Mouse (Mus musculus) monocyte, adult 2 months (primary cell): ENCODE measurements around the gene Gm21663.
"Not testable (repeated sequence)": the region's sequence is repeated elsewhere in the genome, so short reads cannot be mapped to it uniquely, and the experiment has no call there.

ENCODE experiments used
- DNase-seq, 2 experiments: peaks; one replicate each; pipeline ENCODE4 v3.0.0; 2022; ENCODE audit warnings: low spot score in 2 of 2, low read depth in 1 of 2

Gene Gm21663

GRCm38 (mm10) chr5:25942281-25942680, at the start of gene Gm21663:
Gene Gm21663 (minus strand): TSS chr5:25942381.
- DNase-seq: not testable (repeated sequence)

- not testable (repeated sequence) for DNase-seq
These were observed 46.4 kb upstream of the Gm21663 start, which contains the start of gene Gm21698 for GRCm38 (mm10) chr5:25988550-25988949. Gene Gm21698 (minus strand): TSS chr5:25988650.

- not testable (repeated sequence) for DNase-seq
These were observed 30.4 kb upstream of the Gm21663 start, which contains the start of gene Gm21680 for GRCm38 (mm10) chr5:25972563-25972962. Gene Gm21680 (minus strand): TSS chr5:25972663.

GRCm38 (mm10) chr5:25957050-25957449, 14.9 kb upstream of the Gm21663 start:
- DNase-seq: not testable (repeated sequence)

- DNase-seq: not testable (repeated sequence)
These were observed 14.4 kb upstream of the Gm21663 start for GRCm38 (mm10) chr5:25956611-25957010.

GRCm38 (mm10) chr5:25954317-25954716, 12.1 kb upstream of the Gm21663 start, which contains the start of gene Gm21671:
Gene Gm21671 (minus strand): TSS chr5:25954417.
- not testable (repeated sequence) for DNase-seq

- DNase-seq: not testable (repeated sequence)
These were observed 3.2 kb upstream of the Gm21663 start for GRCm38 (mm10) chr5:25945391-25945790.

- no peak for DNase-seq
These were observed 50.9 kb downstream of the Gm21663 start for GRCm38 (mm10) chr5:25891321-25891720.

- DNase-seq: no peak
These were observed 52.3 kb downstream of the Gm21663 start for GRCm38 (mm10) chr5:25889746-25890382.

- no peak for DNase-seq
These were observed 55.5 kb downstream of the Gm21663 start for GRCm38 (mm10) chr5:25886708-25887107.
